Mouse (Mus musculus) frontal cortex, postnatal 25 days (tissue): ENCODE results near the gene Ulk4.
A peak's percentile ranks its signal among the peaks of the same experiment; 100 is the strongest.

Experiments
- DNase-seq, 2 experiments: peaks; one replicate each; pipeline ENCODE4 v3.0.0; 2022; ENCODE audit warnings: low spot score in 2 of 2

Ulk4 gene

GRCm38 (mm10) chr9:121299976-121300570 is 23.1 kb upstream of the Ulk4 start:
- no peak for DNase-seq

- no peak for DNase-seq
These were observed 22.3 kb upstream of the Ulk4 start for GRCm38 (mm10) chr9:121299223-121299755.

GRCm38 (mm10) chr9:121298411-121299091 is 21.6 kb upstream of the Ulk4 start:
- no peak for DNase-seq

GRCm38 (mm10) chr9:121298065-121298398 is 21.0 kb upstream of the Ulk4 start:
- DNase-seq = no peak

- DNase-seq = no peak
These were observed 20.4 kb upstream of the Ulk4 start, which contains the start of gene Trak1 for GRCm38 (mm10) chr9:121297171-121298064. Gene Trak1 (plus strand): TSS chr9:121297502.

GRCm38 (mm10) chr9:121295221-121295620 is 18.2 kb upstream of the Ulk4 start:
- no peak for DNase-seq

GRCm38 (mm10) chr9:121293187-121293586 is 16.2 kb upstream of the Ulk4 start:
- DNase-seq = no peak

GRCm38 (mm10) chr9:121291275-121291674 is 14.3 kb upstream of the Ulk4 start:
- DNase-seq = no peak

- DNase-seq = no peak
These were observed 9.4 kb upstream of the Ulk4 start for GRCm38 (mm10) chr9:121286325-121286901.

GRCm38 (mm10) chr9:121285341-121286324 is 8.6 kb upstream of the Ulk4 start:
- DNase-seq = no peak

- DNase-seq = no peak
These were observed 7.4 kb upstream of the Ulk4 start for GRCm38 (mm10) chr9:121284422-121284821.

GRCm38 (mm10) chr9:121283620-121284185 is 6.7 kb upstream of the Ulk4 start:
- no peak for DNase-seq

GRCm38 (mm10) chr9:121281891-121282290 is 4.9 kb upstream of the Ulk4 start:
- DNase-seq = no peak

GRCm38 (mm10) chr9:121279216-121279615 is 2.2 kb upstream of the Ulk4 start:
- no peak for DNase-seq

GRCm38 (mm10) chr9:121276745-121277117 is 266 bp downstream of the Ulk4 start:
- DNase-seq = no peak

- no peak for DNase-seq
These were observed 5.4 kb downstream of the Ulk4 start for GRCm38 (mm10) chr9:121271561-121271960.

- DNase-seq = no peak
These were observed 5.8 kb downstream of the Ulk4 start for GRCm38 (mm10) chr9:121271149-121271548.

- no peak for DNase-seq
These were observed 11.7 kb downstream of the Ulk4 start for GRCm38 (mm10) chr9:121265307-121265706.

- DNase-seq = peak in 1 of 2 experiments; percentile 2
These were observed 19.9 kb downstream of the Ulk4 start for GRCm38 (mm10) chr9:121257106-121257505.

GRCm38 (mm10) chr9:121254761-121255160 is 22.2 kb downstream of the Ulk4 start:
- DNase-seq = peak in 1 of 2 experiments; percentile 2
